Mouse (Mus musculus) effector memory CD4-positive, alpha-beta T cell, adult 7 months (primary cell): Measurements from ENCODE around the gene S1pr4. TPM values are rescaled to one million over a fixed set of nuclear protein-coding genes. Genes with fewer than 3 reads are reported as not detected.

Source experiments
- polyA plus RNA-seq: library from polyadenylated mRNA; unstranded; fragments of 100-300 nt; shearing (Covaris generic); gene quantifications from one replicate; pipeline ENCODE4 v1.2.1, GENCODE M21; 2017

Gene S1pr4
- polyA plus RNA-seq = 65.6 TPM

DNA sequence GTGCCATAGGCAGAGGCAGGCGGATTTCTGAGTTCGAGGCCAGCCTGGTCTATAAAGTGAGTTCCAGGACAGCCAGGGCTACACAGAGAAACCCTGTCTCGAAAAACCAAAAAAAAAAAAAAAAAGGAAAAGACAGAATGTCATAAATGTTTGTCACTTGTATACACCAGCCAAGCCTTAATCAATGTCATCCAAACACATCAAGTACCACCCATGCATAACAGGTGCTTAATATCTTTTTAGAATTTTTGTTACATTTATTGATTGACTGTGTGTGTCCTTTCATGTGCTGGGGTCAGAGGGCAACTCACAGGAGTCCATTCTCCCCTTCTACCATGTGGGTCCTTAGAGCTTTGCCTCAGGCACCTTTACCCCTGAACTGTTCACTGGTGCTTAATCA is at the start of gene S1pr4:
Gene S1pr4 (minus strand): TSS at position 101 of the 400 bp plus-strand sequence.

DNA sequence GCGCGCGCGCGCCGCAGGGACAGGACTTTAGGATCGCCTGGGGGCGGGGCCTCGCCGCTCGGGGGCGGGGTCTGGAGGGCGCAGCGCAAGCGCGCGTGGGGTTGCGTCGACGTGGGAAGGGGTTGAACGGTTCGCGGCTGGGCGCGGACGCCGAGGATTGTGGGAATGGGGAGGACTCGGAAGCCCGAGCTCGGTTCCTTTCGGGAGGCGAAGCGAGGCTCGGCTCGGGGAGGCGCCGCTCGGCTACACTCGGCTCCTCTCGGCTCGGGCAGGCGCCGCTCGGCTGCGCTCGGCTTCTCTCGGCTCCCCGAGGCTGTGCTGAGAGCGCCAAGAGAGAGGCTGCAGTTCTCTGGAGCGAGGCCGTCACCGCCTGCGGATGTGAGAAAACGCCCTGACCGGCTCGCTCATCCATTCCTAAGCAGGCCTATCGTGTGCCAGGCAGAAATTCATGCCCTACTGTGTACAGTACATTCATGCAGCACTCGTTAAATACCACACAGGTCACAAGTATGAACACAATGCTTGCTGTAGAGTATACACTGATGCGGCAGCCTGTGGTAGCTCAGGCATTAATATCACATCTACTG is 45.3 kb upstream of the S1pr4 start, which contains the start of gene Gna11:
Gene Gna11 (minus strand): TSS at position 30 of the 587 bp plus-strand sequence.

DNA sequence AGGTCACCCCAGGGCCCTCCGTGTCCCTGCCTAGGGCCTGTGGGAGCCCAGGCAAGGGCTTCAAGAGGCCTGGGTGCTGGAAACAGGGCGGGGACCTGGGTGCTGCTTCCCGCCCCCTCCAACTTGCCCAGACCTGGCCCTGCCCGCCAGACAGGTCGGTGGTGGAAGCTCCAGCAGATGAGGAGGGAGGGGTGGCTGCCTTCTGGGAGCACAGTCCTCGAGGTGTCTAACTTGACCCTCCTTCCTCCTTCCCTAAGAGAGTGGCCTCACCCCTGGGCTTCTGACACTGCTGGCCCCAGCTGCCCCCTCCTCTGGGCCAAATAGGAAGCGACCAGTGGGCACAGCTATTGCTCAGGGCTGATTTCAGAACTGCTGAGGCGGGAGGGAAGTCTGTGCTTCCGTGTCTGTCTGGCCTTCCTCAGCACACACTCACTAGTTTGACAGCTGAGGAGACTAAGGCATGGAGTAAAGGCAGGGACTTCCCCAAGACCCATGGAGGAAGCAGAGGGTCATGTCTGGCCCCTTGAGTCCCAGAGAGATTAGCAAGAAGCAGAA is 24.2 kb upstream of the S1pr4 start, which contains the start of gene Gna15:
Gene Gna15 (minus strand): TSS at position 175 of the 555 bp plus-strand sequence.

DNA sequence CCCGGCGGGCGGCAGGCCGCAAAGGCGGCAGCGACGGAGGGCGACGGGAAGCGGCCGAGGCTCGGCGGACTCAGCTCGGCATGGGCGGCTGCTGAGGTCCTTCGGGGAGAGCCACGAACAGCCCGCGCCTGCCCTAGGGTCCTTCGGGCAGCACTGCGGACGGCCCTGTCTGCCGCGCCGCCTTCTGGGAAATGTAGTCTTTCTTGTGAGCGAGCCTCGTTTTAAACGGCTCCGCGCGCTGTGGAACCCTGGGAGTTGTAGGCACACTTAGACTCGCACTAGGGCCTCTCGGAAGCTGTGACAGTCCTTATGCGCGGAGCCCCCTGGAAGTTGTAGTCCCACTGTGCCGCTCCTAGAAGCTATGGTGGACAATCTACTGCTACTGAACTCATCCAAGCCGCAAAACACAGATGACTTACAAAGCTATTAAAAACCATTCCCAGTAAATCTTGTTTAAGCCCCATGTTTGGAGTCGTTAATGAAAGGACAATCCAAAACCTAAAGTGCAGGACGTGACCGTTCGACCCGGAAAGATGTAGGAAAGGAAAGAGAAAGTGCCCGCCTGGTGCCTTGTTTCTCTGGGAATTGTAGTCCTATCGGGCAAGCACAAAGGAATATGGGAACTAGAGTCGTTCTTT is 3.5 kb downstream of the S1pr4 start, which contains the start of gene Ncln:
Gene Ncln (minus strand): TSS at position 129 of the 638 bp plus-strand sequence.

DNA sequence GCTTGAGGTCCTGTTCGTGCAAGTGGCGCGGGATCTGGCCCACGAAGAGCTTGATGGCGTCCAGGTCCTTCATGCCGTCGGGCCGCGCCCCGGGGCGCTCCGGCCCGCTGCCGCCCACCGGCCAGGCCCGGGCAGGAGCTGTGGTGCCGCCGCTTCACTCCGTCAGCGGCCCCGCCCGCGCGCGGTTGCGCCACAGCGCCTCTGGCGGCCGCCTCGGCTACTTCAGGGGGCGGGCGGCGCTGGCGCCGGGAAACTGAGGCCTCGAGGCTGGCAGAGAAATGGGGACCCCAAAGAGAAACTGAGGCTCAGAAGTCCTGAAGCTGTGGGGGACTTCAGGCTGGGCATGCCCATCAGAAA is 17.4 kb downstream of the S1pr4 start, which contains the start of gene Celf5:
Gene Celf5 (minus strand): TSS at position 177 of the 357 bp plus-strand sequence.

DNA sequence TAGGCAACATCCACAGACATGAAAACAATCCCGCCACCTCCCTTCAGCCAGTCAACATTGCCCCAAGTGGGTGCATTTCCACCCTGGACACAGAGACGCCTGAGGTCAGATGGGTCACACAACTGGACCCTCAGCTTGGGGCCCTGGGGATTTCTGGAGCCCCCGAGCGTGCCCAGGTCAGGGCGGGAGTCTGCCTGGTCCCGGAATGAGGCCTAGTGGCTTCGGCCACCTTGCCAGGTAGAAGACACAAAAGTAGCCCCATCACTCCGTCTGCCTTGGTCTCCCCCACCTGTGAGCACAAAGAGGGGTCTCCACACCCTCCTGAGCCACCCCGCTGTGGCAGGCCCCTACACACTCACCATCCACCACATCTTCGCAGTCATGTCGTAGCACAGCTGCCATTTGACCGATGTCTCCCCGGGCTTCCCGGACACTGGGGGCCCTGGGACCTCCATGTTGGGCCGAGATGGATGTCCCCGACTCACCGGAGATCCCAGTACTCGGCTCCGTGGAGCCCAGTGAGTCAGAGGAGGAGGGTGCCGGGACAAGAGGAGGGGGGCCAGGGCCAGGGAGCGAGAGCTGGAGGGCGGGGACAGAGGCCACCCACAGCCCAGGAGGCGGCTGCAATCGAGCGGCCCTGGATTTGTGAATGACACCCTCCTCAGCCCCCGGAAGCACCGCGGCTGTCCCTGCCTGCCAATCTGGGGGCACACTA is 44.6 kb downstream of the S1pr4 start, which contains the start of gene Nfic:
Gene Nfic (minus strand): TSS at position 455 of the 715 bp plus-strand sequence.

Other genes starting within 250 kb of the S1pr4 start
- gene Matk, start 247.2 kb downstream of the S1pr4 start, polyA plus RNA-seq = 20.1 TPM
- 136 TPM for gene Mrpl54, start 233.2 kb downstream of the S1pr4 start, polyA plus RNA-seq
- gene Apba3, start 233.2 kb downstream of the S1pr4 start, polyA plus RNA-seq = 37.0 TPM
- gene Tjp3, start 208.6 kb downstream of the S1pr4 start, polyA plus RNA-seq = 11.5 TPM
- gene Pip5k1c, start 207.2 kb downstream of the S1pr4 start, polyA plus RNA-seq = 88.8 TPM
- gene Cactin, start 179.0 kb downstream of the S1pr4 start, polyA plus RNA-seq = 42.7 TPM
- gene Tbxa2r, start 171.4 kb downstream of the S1pr4 start, polyA plus RNA-seq = 15.1 TPM
- gene Gipc3, start 156.9 kb downstream of the S1pr4 start, polyA plus RNA-seq = not detected
- 28.3 TPM for gene Hmg20b, start 149.7 kb downstream of the S1pr4 start, polyA plus RNA-seq
- 1.8 TPM for gene Mfsd12, start 142.6 kb downstream of the S1pr4 start, polyA plus RNA-seq
- 0.84 TPM for gene 4930404N11Rik, start 134.3 kb downstream of the S1pr4 start, polyA plus RNA-seq
- gene Fzr1, start 121.6 kb downstream of the S1pr4 start, polyA plus RNA-seq = 49.3 TPM
- 49.7 TPM for gene Dohh, start 115.7 kb downstream of the S1pr4 start, polyA plus RNA-seq
- 5.1 TPM for gene Gm48551, start 115.7 kb downstream of the S1pr4 start, polyA plus RNA-seq
- not detected for gene Gm48552, start 111.1 kb downstream of the S1pr4 start, polyA plus RNA-seq
- gene Smim24, start 107.1 kb downstream of the S1pr4 start, polyA plus RNA-seq = 1.4 TPM
- gene Nfic, start 44.5 kb downstream of the S1pr4 start, polyA plus RNA-seq = 13.3 TPM
- gene Celf5, start 17.4 kb downstream of the S1pr4 start, polyA plus RNA-seq = not detected
- gene Ncln, start 3.7 kb downstream of the S1pr4 start, polyA plus RNA-seq = 110 TPM
- gene Gna15, start 24.1 kb upstream of the S1pr4 start, polyA plus RNA-seq = 122 TPM
- 11.6 TPM for gene Gna11, start 45.1 kb upstream of the S1pr4 start, polyA plus RNA-seq
- gene Aes, start 59.4 kb upstream of the S1pr4 start, polyA plus RNA-seq = 883 TPM
- 1.2 TPM for gene Tle2, start 74.4 kb upstream of the S1pr4 start, polyA plus RNA-seq
- not detected for gene Tle6, start 100.9 kb upstream of the S1pr4 start, polyA plus RNA-seq
- 1.2 TPM for gene BC025920, start 106.1 kb upstream of the S1pr4 start, polyA plus RNA-seq
- 8.4 TPM for gene Sirt6, start 127.7 kb upstream of the S1pr4 start, polyA plus RNA-seq
- gene Ankrd24, start 128.4 kb upstream of the S1pr4 start, polyA plus RNA-seq = 3.2 TPM
- 2.4 TPM for gene Gm10778, start 148.9 kb upstream of the S1pr4 start, polyA plus RNA-seq
- 10.4 TPM for gene Zfp433, start 204.7 kb upstream of the S1pr4 start, polyA plus RNA-seq